ENCODE assay signal across 9 mouse cellular contexts in genomic region chr6:100335506-100336144, GRCm38 (mm10). TPM values are rescaled to one million over a fixed set of nuclear protein-coding genes. Genes with fewer than 3 reads are reported as not detected.
DNase-seq lines count a peak whose midpoint lies in the region; ATAC-seq and TF ChIP-seq lines count a peak whose summit lies in the region.
"Had no signal": no experiment of that assay in that cellular context is flagged by ENCODE, and none has a peak within 500 bp of the region (broad histone marks: within the 10 kb centered on the region; RNA-seq: fewer than 3 reads in every experiment).

No protein-coding gene starts in this region.

- no peaks in the 10 kb centered on the region for H3K36me3 ChIP-seq in heart, embryonic 16.5 days (ENCODE audit: control insufficient read depth, insufficient read depth)
- no peaks in the 10 kb centered on the region for H3K36me3 ChIP-seq in forebrain, embryonic 15.5 days
- no peaks in the 10 kb centered on the region for H3K36me3 ChIP-seq in liver, postnatal 0 days (replicated peaks; ENCODE audit: insufficient read depth, low read length)
- H3K36me3 ChIP-seq: G1E had no signal

- no peak overlapping the region for H3K9ac ChIP-seq in heart, embryonic 16.5 days (ENCODE audit: low read length)
- no peak overlapping the region for H3K9ac ChIP-seq in forebrain, embryonic 15.5 days (replicated peaks)
- 0 out of 2 replicates have a peak overlapping the region, but pooled peaks have one; percentile 19 for H3K9ac ChIP-seq in liver, postnatal 0 days (replicated peaks)

- H3K27me3 ChIP-seq in heart, embryonic 16.5 days (ENCODE audit: control insufficient read depth, insufficient read depth, low read length): peaks cover 8% of the 10 kb centered on the region
- H3K27me3 ChIP-seq in forebrain, embryonic 15.5 days: peaks cover 5% of the 10 kb centered on the region; the same call in 1 of the 2 replicates
- H3K27me3 ChIP-seq in liver, postnatal 0 days (ENCODE audit: insufficient read depth, low read length): 0 out of 2 replicates have a peak, but pooled peaks cover 3% of the 10 kb centered on the region

- intact Hi-C loops in left cerebral cortex, postnatal 4 days (cut with DNase I): no loop called here

- peaks cover 8% of the 10 kb centered on the region for H3K4me1 ChIP-seq in heart, embryonic 16.5 days (ENCODE audit: control insufficient read depth, insufficient read depth, low read length)
- peaks cover 14% of the 10 kb centered on the region for H3K4me1 ChIP-seq in forebrain, embryonic 15.5 days
- H3K4me1 ChIP-seq in liver, postnatal 0 days (ENCODE audit: insufficient read depth): peaks cover 5% of the 10 kb centered on the region; the same call in 1 of the 2 replicates

- no peak overlapping the region for H3K27ac ChIP-seq in heart, embryonic 16.5 days (ENCODE audit: low read length)
- H3K27ac ChIP-seq in forebrain, embryonic 15.5 days (replicated peaks): no peak overlapping the region
- peak overlapping the region; percentile 9; the same call in 1 of the 2 replicates for H3K27ac ChIP-seq in liver, postnatal 0 days (ENCODE audit: low read depth)

- DNase-seq in heart, postnatal 4 days: no peak
- no peak for DNase-seq in liver, postnatal 0 days
- DNase-seq in retina, postnatal 1 day: peak; percentile 48
- no peak for DNase-seq in layer of hippocampus, postnatal 36 days
- DNase-seq in left cerebral cortex, postnatal 4 days: no peak
- no peak for DNase-seq in thymus, postnatal 10 days (ENCODE audit: low spot score in 2 of 2)

- no peak for ATAC-seq in heart, embryonic 16.5 days (replicated peaks; ENCODE audit: extremely low read depth, insufficient read depth, low FRiP score)
- ATAC-seq in forebrain, embryonic 15.5 days (replicated peaks): no peak
- no peak for ATAC-seq in liver, postnatal 0 days

- TF ChIP-seq CTCF in liver, postnatal 0 days (IDR thresholded peaks at IDR 0.05; ENCODE audit: low read depth): no peak

- WGBS in heart, embryonic 16.5 days: 21% methylated on average over 18 of the region's 18 CpGs
- 5% methylated on average over 18 of the region's 18 CpGs for WGBS in forebrain, embryonic 15.5 days
- WGBS in liver, postnatal 0 days (ENCODE audit: insufficient replicate concordance): 13% methylated on average over 18 of the region's 18 CpGs

- peak overlapping the region; percentile 43 for H3K4me2 ChIP-seq in heart, embryonic 16.5 days (ENCODE audit: low read depth, low read length)
- peak overlapping the region; percentile 21 for H3K4me2 ChIP-seq in forebrain, embryonic 15.5 days (replicated peaks)
- H3K4me2 ChIP-seq in liver, postnatal 0 days (ENCODE audit: low read depth, low read length): peak overlapping the region; percentile 59

- no peak for TF ChIP-seq EP300 in liver, postnatal 0 days (IDR thresholded peaks at IDR 0.05; ENCODE audit: low read depth)

- peak overlapping the region; percentile 11 for H3K4me3 ChIP-seq in heart, embryonic 16.5 days (ENCODE audit: low read length)
- no peak overlapping the region for H3K4me3 ChIP-seq in forebrain, embryonic 15.5 days
- H3K4me3 ChIP-seq in liver, postnatal 0 days (ENCODE audit: low read depth, low read length): peak overlapping the region; percentile 22; the same call in 1 of the 2 replicates

- H3K9me3 ChIP-seq in heart, embryonic 16.5 days (replicated peaks; ENCODE audit: control insufficient read depth, low read length): no peaks in the 10 kb centered on the region
- no peaks in the 10 kb centered on the region for H3K9me3 ChIP-seq in forebrain, embryonic 15.5 days
- no peaks in the 10 kb centered on the region for H3K9me3 ChIP-seq in liver, postnatal 0 days (ENCODE audit: low read length)

RNA-seq across cellular contexts. Expression of gene Rybp, which starts 48.3 kb away (rescaled TPM):
- 8.9 and 10.8 TPM in 2 replicates for polyA plus RNA-seq in heart, embryonic 16.5 days (2015; fragmentation: Nextera tagmentation; extraction: Ambion mirVana)
- 10 to 100 TPM; 23.9 to 28.1 TPM for total RNA-seq in heart, postnatal 4 days (2021)
- 26.8 and 27.4 TPM in 2 replicates for polyA plus RNA-seq in forebrain, embryonic 15.5 days (2015; fragmentation: Nextera tagmentation; extraction: Ambion mirVana)
- 5.8 and 6.7 TPM in 2 replicates for polyA plus RNA-seq in liver, postnatal 0 days (2015; fragmentation: Nextera tagmentation; extraction: Ambion mirVana)
- total RNA-seq in layer of hippocampus, postnatal 36 days (2021): 10 to 100 TPM; 58.0 to 59.0 TPM
- total RNA-seq in left cerebral cortex, postnatal 4 days (2021): 10 to 100 TPM; 67.6 to 70.6 TPM
